Mouse (Mus musculus) cortical plate, adult 2 months (tissue): ENCODE results near the gene Mamdc2. TPM values are rescaled to one million over a fixed set of nuclear protein-coding genes. Genes with fewer than 3 reads are reported as not detected.

Experiments used
- H3K27ac ChIP-seq: fragments of 200-500 bp; 2 replicates; pipeline ENCODE4 v1.5.1; 2012; ENCODE audit warnings: low read length, control low read depth, inconsistent platforms; ENCODE audit not compliant: insufficient read depth
- H3K4me1 ChIP-seq: fragments of 200-500 bp; 2 replicates; pipeline ENCODE4 v1.6.1; 2011; ENCODE audit warnings: low read length; ENCODE audit not compliant: control insufficient read depth, insufficient read depth
- H3K4me3 ChIP-seq: fragments of 200-500 bp; 2 replicates; pipeline ENCODE4 v1.5.1; 2011; ENCODE audit warnings: mild to moderate bottlenecking, low read length, control low read depth; ENCODE audit not compliant: insufficient read depth
- CTCF ChIP-seq: fragments of 200-500 bp; IDR thresholded peaks from 2 replicates; pipeline ENCODE4 v1.5.1; 2011; ENCODE audit warnings: mild to moderate bottlenecking, control low read depth, low read length; ENCODE audit not compliant: insufficient read depth; ENCODE audit errors: extremely low read depth
- POLR2A ChIP-seq: fragments of 200-500 bp; IDR thresholded peaks from 2 replicates; pipeline ENCODE4 v1.6.1; 2011; ENCODE audit warnings: mild to moderate bottlenecking, low read length, control low read depth; ENCODE audit not compliant: insufficient read depth; ENCODE audit errors: extremely low read depth
- polyA plus RNA-seq: library from polyadenylated mRNA; depleted of rRNA; stranded (reverse); fragments of >200 nt; gene quantifications from 2 replicates; pipeline ENCODE4 v1.2.3, GENCODE M21; 2012; rRNA removed

Mamdc2 gene
- polyA plus RNA-seq, 1 experiment: 0.92 TPM

- TF ChIP-seq CTCF (0 out of 2 replicates have a peak, but pooled peaks have one; percentile 27), POLR2A (no peak)
- peaks cover 3% of the 10 kb centered on the region; the same call in 1 of the 2 replicates for H3K4me1 ChIP-seq
- H3K27ac ChIP-seq: no peak overlapping the region
- no peak overlapping the region for H3K4me3 ChIP-seq
Measured at GRCm38 (mm10) chr19:23298917-23299316, 149.3 kb downstream of the Mamdc2 start.

DNA sequence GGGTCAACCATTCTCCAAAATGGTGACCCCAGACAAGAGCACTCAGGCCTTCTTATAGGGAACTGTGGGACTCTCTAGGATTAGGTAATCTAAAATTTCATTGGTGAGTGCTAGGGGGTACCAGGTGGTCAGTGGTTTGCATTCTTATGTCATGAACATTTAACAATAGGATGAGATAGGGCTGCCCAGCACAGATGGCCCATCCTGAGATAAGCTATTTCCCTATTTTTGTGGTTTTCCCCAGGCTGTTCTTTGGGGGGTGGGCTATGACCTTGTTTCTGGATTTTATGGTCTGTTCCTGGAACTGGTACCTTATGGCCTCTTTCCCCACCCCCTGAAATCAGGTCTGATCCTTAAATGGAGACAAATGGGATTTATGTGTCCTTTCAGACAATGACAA is 151.1 kb downstream of the Mamdc2 start:
- TF ChIP-seq CTCF (no peak), POLR2A (no peak)
- H3K4me1 ChIP-seq: peaks cover 3% of the 10 kb centered on the region; the same call in 1 of the 2 replicates

DNA sequence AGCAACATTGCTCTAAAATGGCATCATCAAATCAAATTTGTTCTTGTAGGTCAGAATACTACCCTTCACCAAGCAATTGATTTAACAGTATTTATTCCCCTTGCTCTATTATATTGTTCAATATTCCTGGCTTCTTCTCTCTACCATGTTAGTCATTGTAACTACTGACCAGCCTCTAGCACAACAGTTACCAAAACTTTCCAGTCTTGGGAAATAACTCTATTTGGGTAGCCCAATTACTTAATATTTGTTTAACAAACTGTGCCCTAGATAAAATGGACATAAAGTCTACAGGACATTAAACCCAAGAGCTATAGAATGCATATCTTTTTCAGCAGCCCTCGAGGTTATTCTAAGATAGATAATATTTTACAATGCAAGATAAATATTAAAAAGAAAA is 159.0 kb downstream of the Mamdc2 start:
- Histone ChIP-seq H3K4me1 (no peaks in the 10 kb centered on the region), H3K27ac (no peak overlapping the region), H3K4me3 (no peak overlapping the region)
- TF ChIP-seq POLR2A (no peak), CTCF (no peak)

More for the DNA sequence above, 151.1 kb downstream of the Mamdc2 start:
- H3K4me3 ChIP-seq: no peak overlapping the region
- no peak overlapping the region for H3K27ac ChIP-seq

DNA sequence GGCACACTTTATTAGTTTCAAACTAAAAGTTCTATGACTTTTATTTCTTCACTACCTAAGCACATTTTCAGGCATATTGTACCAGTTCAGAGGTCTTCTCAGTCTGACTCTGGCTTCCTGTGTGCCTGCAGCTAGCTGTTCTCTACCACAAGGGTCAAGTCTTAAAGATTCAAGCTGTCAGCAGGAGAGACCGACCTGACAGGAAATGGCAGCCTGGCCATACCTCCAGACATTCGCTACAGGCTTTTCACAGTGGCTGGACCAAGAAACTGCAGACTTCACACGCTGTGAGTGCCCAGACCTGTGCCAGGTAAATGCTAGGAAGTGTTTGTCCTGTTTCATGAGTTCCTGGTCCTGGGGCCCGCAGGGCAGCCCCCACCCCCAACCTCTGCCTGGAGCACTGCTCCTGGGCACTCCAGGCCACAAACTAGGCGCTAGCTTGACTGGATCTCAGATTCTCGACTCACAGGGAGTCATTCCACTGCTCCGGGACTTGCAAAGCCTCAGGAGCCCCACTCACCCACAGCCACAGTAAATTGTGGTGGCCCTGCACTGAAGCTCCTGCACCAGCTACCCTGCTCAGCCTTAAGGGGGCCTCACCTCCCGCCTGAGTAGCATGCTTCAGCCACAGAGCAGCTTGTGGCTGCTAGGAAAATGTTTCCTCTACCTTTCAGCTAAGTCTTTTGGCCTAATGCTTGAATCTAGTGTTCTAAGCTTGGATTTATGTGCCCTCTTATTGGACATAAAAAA is 166.2 kb downstream of the Mamdc2 start:
- no peak overlapping the region for H3K4me3 ChIP-seq
- no peaks in the 10 kb centered on the region for H3K4me1 ChIP-seq
- TF ChIP-seq CTCF (no peak), POLR2A (no peak)
- no peak overlapping the region for H3K27ac ChIP-seq

DNA sequence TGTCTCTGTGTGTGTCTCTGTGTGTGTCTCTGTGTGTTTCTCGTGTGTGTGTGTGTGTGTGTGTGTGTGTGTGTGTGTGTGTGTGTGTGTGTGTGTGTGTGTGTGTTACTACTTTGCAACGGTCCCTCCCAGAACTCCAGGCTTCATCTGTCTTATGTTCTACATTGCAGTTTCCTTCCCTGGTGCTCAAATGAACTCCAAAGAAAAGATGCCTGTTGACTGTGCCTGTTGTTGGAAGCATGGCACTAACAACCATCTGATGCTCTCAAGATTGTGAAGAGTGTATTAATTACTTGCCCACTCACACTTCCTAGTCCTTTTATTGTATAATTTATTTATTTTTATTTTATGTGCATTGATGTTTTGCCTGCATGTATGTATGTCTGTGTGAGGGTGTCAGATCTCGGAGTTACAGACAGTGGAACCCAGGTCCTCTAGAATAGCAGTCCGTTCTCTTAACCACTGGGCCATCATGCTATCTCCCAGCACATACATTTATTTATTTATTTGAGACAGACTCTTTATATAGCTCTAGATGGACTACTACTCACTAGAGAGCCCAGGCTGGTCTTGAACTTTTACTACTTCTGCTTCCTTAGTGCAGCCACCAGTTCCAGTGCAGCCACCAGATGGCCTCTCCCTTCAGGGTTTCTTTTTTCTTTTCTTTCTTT is 174.1 kb downstream of the Mamdc2 start:
- no peak overlapping the region for H3K27ac ChIP-seq
- H3K4me1 ChIP-seq: no peaks in the 10 kb centered on the region; the same call in none of the 2 replicates
- TF ChIP-seq CTCF: no peak
- peak overlapping the region; percentile 90 for H3K4me3 ChIP-seq

- no peak for TF ChIP-seq CTCF
- peak; percentile 48; the same call in 1 of the 2 replicates for TF ChIP-seq POLR2A
- Histone ChIP-seq H3K4me3 (peak within 1 kb of the TSS; percentile 90), H3K27ac (no peak within 1 kb of the TSS), H3K4me1 (no peaks in the 10 kb centered on the region; the same call in none of the 2 replicates)
Measured at GRCm38 (mm10) chr19:23273355-23274053, 174.7 kb downstream of the Mamdc2 start, which contains the start of gene Smc5. Smc5 (minus strand) TSS chr19:23273897.

- TF ChIP-seq CTCF (no peak), POLR2A (no peak)
- Histone ChIP-seq H3K27ac (no peak overlapping the region), H3K4me3 (no peak overlapping the region), H3K4me1 (no peaks in the 10 kb centered on the region; the same call in 1 of the 2 replicates)
Measured at GRCm38 (mm10) chr19:23256771-23257170, 191.5 kb downstream of the Mamdc2 start.

Other genes with a start within 250 kb of the Mamdc2 start
- 37.2 and 40.6 TPM in 2 replicates for gene Smc5, start 174.5 kb downstream of the Mamdc2 start, polyA plus RNA-seq
- gene 1700028P14Rik, start 204.4 kb upstream of the Mamdc2 start, polyA plus RNA-seq: 1.3 and 1.5 TPM in 2 replicates
- 8.0 and 8.3 TPM in 2 replicates for gene Ptar1, start 239.0 kb upstream of the Mamdc2 start, polyA plus RNA-seq